ENCODE assay signal across 21 mouse cellular contexts in genomic region chr6:82115335-82115965, GRCm38 (mm10).
DNase-seq lines count a peak whose midpoint lies in the region; ATAC-seq and TF ChIP-seq lines count a peak whose summit lies in the region.
"Had no signal": no experiment of that assay in that cellular context is flagged by ENCODE, and none has a peak within 500 bp of the region (broad histone marks: within the 10 kb centered on the region; RNA-seq: fewer than 3 reads in every experiment).

No protein-coding gene starts in this region.

- no peaks in the 10 kb centered on the region for H3K36me3 ChIP-seq in stomach, embryonic 14.5 days (ENCODE audit: control insufficient read depth, insufficient read depth, low read length)
- no peaks in the 10 kb centered on the region for H3K36me3 ChIP-seq in stomach, postnatal 0 days (ENCODE audit: control insufficient read depth, insufficient read depth, low read length)
- H3K36me3 ChIP-seq in liver, embryonic 12.5 days, result no peaks in the 10 kb centered on the region
- H3K36me3 ChIP-seq: heart, embryonic 15.5 days; midbrain, embryonic 12.5 days; neural tube, embryonic 12.5 days had no signal

- TF ChIP-seq EP300 in stomach, postnatal 0 days (optimal IDR thresholded peaks at IDR 0.05), result no peak

- H3K27ac ChIP-seq in stomach, embryonic 14.5 days (ENCODE audit: low read length), result no peak overlapping the region
- no peak overlapping the region for H3K27ac ChIP-seq in stomach, postnatal 0 days (replicated peaks)
- no peak overlapping the region for H3K27ac ChIP-seq in liver, embryonic 12.5 days
- H3K27ac ChIP-seq: forebrain, embryonic 13.5 days; heart, adult 2 months; heart, embryonic 15.5 days; midbrain, embryonic 12.5 days; neural tube, embryonic 12.5 days had no signal

- H3K9me3 ChIP-seq in stomach, embryonic 14.5 days (ENCODE audit: control insufficient read depth, low read depth, low read length), result no peaks in the 10 kb centered on the region
- H3K9me3 ChIP-seq in stomach, postnatal 0 days (ENCODE audit: control insufficient read depth, low read length), result no peaks in the 10 kb centered on the region
- no peaks in the 10 kb centered on the region for H3K9me3 ChIP-seq in liver, embryonic 12.5 days (replicated peaks)
- H3K9me3 ChIP-seq: forebrain, embryonic 13.5 days; heart, embryonic 15.5 days; midbrain, embryonic 12.5 days; neural tube, embryonic 12.5 days had no signal

- peaks cover 13% of the 10 kb centered on the region; the same call in 1 of the 2 replicates for H3K4me1 ChIP-seq in stomach, embryonic 14.5 days (ENCODE audit: control insufficient read depth, insufficient read depth, low read length)
- no peaks in the 10 kb centered on the region for H3K4me1 ChIP-seq in stomach, postnatal 0 days (replicated peaks; ENCODE audit: control insufficient read depth, insufficient read depth)
- H3K4me1 ChIP-seq in liver, embryonic 12.5 days, result no peaks in the 10 kb centered on the region
- H3K4me1 ChIP-seq: forebrain, embryonic 13.5 days; neural tube, embryonic 12.5 days had no signal

- H3K4me3 ChIP-seq in stomach, embryonic 14.5 days (ENCODE audit: low read depth, low read length), result no peak overlapping the region
- H3K4me3 ChIP-seq in stomach, postnatal 0 days (ENCODE audit: low read depth, low read length), result no peak overlapping the region
- no peak overlapping the region for H3K4me3 ChIP-seq in liver, embryonic 12.5 days
- H3K4me3 ChIP-seq: forebrain, embryonic 13.5 days; heart, adult 2 months; heart, embryonic 15.5 days; midbrain, embryonic 12.5 days; neural tube, embryonic 12.5 days had no signal

- 20% methylated on average over 3 of the region's 3 CpGs for WGBS in stomach, embryonic 14.5 days
- 19% methylated on average over 3 of the region's 3 CpGs for WGBS in stomach, postnatal 0 days
- whole genome bisulfite sequencing in liver, embryonic 12.5 days (ENCODE audit: insufficient replicate concordance), result 31% methylated on average over 3 of the region's 3 CpGs

- H3K4me2 ChIP-seq in stomach, embryonic 14.5 days (replicated peaks; ENCODE audit: low read depth, low read length), result no peak overlapping the region
- H3K4me2 ChIP-seq in stomach, postnatal 0 days (replicated peaks; ENCODE audit: low read depth), result no peak overlapping the region
- no peak overlapping the region for H3K4me2 ChIP-seq in liver, embryonic 12.5 days
- H3K4me2 ChIP-seq: forebrain, embryonic 13.5 days; heart, embryonic 15.5 days; liver, embryonic 11.5 days; midbrain, embryonic 12.5 days; neural tube, embryonic 12.5 days had no signal

- no peak overlapping the region for H3K9ac ChIP-seq in stomach, embryonic 14.5 days (replicated peaks; ENCODE audit: low read depth, low read length)
- no peak overlapping the region for H3K9ac ChIP-seq in stomach, postnatal 0 days (ENCODE audit: low read length)
- H3K9ac ChIP-seq in liver, embryonic 12.5 days, result no peak overlapping the region
- H3K9ac ChIP-seq: forebrain, embryonic 13.5 days; heart, embryonic 15.5 days; midbrain, embryonic 12.5 days; neural tube, embryonic 12.5 days had no signal

- ATAC-seq in stomach, embryonic 14.5 days (ENCODE audit: insufficient number of reproducible peaks, insufficient read depth, low FRiP score, low read depth), result 0 out of 2 replicates have a peak, but pooled peaks have one; percentile 11
- ATAC-seq in stomach, postnatal 0 days (ENCODE audit: low FRiP score, low TSS enrichment), result no peak; the same call in 1 of the 2 replicates
- ATAC-seq in common myeloid progenitor, adult 5-6 weeks (replicated peaks; ENCODE audit: low read depth, poor library complexity, severe bottlenecking), result peak; percentile 76
- ATAC-seq in liver, embryonic 12.5 days, result no peak
- ATAC-seq: forebrain, embryonic 13.5 days had no signal

- no peak for DNase-seq in stomach, postnatal 0 days (ENCODE audit: low spot score)
- peak; percentile 54 for DNase-seq in fibroblast of lung, adult 2 months (ENCODE audit: low read depth)
- no peak for DNase-seq in adrenal gland, postnatal 4 days (ENCODE audit: low spot score in 2 of 2)
- DNase-seq in thymus, postnatal 4 days, result no peak
- DNase-seq: cerebellum, adult 9-11 months; gastrocnemius, postnatal 10 days; heart, adult 2 months; kidney, adult 18-20 months; kidney, postnatal 10 days; left cerebral cortex, postnatal 4 days; lung, adult 2 months; lung, postnatal 4 days; thymus, postnatal 36 days had no signal

- H3K27me3 ChIP-seq in stomach, embryonic 14.5 days (ENCODE audit: control insufficient read depth, insufficient read depth, low read length), result no peaks in the 10 kb centered on the region
- H3K27me3 ChIP-seq in stomach, postnatal 0 days (ENCODE audit: control insufficient read depth, insufficient read depth, low read length), result no peaks in the 10 kb centered on the region
- H3K27me3 ChIP-seq in liver, embryonic 12.5 days (replicated peaks), result no peaks in the 10 kb centered on the region
- H3K27me3 ChIP-seq: forebrain, embryonic 13.5 days; midbrain, embryonic 12.5 days; neural tube, embryonic 12.5 days had no signal

- no peak for TF ChIP-seq CTCF in stomach, postnatal 0 days (IDR thresholded peaks at IDR 0.05; ENCODE audit: low read depth)

Comparison
In these comparisons a context has a peak if more than half of its experiments do, and no peak if none do; other contexts are left out.
1. ATAC-seq: peak in stomach, embryonic 14.5 days (single experiment) and common myeloid progenitor, adult 5-6 weeks (single experiment); none in stomach, postnatal 0 days (single experiment) and liver, embryonic 12.5 days (single experiment).